Mouse (Mus musculus) kidney, adult 9 months (tissue): ENCODE data around the gene Usp46.
"Not testable (repeated sequence)": the region's sequence is repeated elsewhere in the genome, so short reads cannot be mapped to it uniquely, and the experiment has no call there.

Experiments used
- DNase-seq: peaks from one replicate; pipeline ENCODE4 v3.0.0; 2022

The Usp46 gene

DNA sequence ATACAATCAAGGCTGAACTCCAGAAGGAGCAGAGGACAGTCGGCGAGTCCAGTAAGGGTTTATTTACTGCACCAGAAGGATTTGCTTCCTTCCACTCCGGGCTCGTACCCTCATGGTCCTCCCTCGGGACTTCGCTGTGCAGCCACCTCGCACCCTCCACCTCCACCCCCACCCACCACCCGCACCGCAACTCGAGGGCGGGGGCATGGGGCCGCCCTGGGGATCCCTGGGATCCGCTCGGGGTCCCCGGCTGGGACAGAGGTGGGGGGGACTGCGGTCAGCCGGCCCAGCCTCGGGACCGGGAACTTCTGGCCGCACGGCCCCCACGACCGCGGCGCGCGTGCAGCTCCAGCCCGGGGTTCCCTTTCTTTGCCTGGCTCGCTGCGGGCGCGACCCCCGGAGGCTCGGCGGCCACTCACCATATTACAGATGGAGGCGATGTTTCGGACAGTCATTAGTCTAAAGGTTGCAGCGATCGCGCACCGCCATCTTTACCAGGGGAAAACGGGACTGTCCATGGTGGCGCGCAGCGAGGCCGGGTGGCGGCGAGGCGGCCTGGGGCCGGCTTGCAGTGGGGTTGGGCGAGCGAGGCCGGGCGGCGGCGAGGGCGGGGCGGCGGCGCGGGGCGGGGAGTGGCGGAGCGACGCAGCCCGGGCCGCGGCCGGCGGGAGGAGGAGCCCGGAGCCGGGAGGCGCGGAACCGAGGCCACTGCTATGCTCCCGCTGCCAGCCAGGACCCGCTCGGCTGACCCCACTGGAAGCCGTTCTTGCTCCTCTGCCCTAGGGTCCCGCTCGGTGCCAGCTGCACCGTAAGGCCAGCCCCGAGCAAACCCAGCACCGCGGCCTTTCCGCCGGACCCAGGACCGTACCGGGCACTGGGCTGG lies at the start of gene Usp46:
TSS of gene Usp46 (minus strand) at position 601 of the 883 bp plus-strand sequence.
- DNase-seq, result peak; percentile 83

- no peak for DNase-seq
Observed at GRCm38 (mm10) chr5:74113961-74114689, 45.9 kb upstream of the Usp46 start.

- DNase-seq, result no peak
Observed at GRCm38 (mm10) chr5:74105445-74105844, 37.2 kb upstream of the Usp46 start.

GRCm38 (mm10) chr5:74101761-74102160 lies 33.5 kb upstream of the Usp46 start:
- no peak for DNase-seq

GRCm38 (mm10) chr5:74099046-74099445 lies 30.8 kb upstream of the Usp46 start:
- no peak for DNase-seq

DNA sequence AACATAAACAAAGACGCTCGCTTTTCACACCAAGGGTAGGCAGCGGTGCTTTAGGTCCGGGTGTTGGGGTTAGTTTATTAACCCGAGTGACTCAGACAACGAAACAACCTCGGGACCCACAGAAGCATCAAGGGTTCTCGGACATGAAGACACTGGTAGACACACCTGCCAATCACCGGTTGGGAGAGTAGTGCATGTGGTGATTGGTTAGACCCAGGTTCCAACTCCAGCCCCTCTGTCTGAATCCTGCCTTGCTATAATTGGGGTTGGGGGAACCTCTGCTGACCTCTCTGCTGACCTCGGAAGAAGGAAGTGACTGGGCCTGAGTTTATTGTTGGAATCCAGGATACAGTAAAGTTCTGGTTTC lies 29.6 kb upstream of the Usp46 start:
- DNase-seq, result no peak

DNA sequence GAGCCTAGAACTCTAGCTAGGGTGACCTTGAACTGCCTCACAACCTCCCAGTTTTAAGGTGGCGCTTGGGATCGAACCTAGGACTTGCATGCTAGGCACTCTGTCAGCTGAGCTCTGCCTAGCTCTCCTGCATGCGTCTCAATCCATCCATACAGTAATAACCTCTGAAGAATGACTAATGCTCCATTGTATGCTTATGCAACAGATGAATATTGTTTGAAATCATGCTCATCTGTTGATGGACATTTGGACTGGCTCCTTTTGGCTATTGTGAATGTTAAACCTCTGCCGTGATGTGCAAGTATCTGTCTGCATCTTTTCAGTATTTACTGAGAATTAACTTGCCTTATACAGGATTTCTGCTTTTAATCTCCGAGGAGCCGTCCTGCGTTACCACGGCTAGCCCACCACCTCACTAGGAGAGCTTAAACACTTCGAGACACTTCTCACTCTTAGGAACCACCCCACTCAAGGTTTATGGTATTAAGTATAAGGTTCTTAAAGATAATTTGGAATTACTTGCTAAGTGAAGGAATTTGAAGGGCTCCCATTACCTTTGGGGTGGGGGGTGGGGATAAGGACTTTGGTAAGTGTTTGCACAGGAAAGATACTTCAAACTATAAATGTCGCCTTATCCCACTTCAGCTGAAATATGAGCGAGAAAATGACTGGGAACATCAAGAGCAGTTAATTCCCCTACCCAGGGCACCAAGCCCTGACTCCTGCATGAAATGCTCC lies 29.1 kb upstream of the Usp46 start:
- no peak for DNase-seq

- DNase-seq, result no peak
Observed at GRCm38 (mm10) chr5:74096060-74096459, 27.8 kb upstream of the Usp46 start.

- no peak for DNase-seq
Observed at GRCm38 (mm10) chr5:74095611-74096010, 27.4 kb upstream of the Usp46 start.

DNA sequence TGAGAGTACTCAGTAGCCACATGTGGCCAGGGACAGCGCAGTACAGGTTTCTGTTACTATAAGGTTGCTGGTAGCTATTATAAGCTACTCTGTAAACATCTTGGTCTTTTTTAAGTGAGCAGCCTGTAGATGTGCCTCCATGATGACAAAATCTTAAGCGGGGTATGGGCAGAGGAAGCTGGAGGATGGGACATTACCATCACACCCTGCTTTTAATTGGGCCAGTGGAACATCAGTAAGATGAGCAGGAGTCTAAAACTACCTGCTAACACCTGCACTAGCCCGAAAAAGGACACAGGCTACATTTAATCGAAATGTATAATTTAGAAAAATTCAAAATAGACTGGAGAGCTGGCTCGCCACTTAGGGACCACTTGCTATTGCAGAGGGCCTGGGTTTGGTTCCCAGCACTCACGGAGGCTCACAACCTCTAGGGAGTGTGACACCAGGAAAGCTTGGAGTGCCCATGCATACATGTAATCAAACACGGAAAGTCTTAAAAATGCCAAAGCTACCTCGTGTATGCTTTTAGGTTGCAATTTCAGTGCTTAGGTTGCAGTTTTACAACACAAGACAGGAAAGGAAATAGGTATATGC lies 26.7 kb upstream of the Usp46 start:
- DNase-seq, result no peak

- no peak for DNase-seq
Observed at GRCm38 (mm10) chr5:74093556-74094428, 25.6 kb upstream of the Usp46 start.

DNA sequence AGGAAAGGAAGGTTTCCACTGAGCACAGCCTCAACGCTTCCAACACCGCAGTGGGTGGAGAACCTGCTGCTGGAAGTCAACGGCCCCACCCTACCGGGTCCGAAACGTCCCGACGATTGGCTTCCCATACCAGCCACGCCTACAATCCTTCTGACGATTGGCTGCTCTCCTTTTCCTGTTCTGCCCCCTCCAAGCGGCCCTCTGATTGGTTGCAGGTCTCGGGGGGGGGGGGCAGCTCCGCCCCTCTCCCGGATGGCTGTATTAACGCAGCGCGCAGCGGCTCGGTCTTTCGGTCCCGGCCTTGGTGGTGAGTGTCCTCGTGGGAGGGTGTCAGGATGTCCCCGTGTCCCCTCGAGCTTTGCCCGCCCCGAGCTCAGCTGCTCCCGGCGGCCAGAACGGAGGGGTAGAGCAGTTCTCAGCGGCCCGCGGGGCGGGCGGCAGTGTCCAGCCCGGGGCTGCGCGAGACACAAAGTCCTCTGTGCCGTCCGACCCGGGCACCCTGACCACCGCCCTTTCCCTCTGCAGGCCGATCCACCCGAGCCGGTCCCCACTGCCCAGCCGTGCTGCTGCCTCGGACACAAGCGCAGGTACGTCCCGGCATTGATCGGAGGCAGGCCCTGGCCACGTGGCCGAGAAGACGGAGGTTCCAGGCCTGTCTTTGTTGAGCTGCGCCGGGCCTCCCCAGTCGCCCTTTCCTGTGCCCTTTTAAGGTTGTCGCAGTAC lies 24.8 kb upstream of the Usp46 start:
- peak; percentile 98 for DNase-seq

DNA sequence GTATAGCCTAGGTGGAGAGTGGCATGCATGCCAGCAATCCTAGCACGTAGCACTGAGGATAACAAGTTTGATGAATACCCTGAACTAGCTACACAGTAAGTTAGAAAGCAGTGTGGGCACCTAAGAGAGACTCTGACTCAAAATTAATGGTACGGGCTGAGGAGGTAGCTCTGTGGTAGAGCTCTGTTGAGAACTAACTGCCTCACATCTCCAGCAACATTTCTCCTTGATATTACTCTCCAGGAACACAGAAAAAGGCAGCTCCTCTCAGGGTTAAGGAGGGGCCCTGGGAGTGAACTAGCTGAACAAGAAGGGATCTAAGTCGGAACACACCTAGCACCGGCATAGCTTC lies 24.2 kb upstream of the Usp46 start:
- no peak for DNase-seq

DNA sequence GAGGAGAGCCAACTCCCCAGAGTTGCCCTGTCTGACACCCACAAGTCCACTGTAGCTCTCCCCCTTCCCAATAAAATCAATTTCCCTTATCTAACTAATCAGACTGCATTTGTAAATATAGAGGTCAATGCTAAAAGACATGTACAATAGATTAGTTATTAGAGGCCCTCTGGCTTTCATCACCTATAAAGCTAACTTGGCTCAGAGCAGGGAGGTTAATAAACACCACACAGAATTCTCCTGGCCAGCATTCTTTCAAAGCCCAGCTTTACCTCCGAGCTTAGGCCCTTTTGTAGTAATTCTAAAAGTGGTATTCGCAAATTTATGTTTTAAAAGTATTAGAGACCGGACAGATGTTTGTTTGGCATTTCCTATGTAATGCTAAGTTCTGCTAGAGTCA lies 21.4 kb upstream of the Usp46 start:
- peak; percentile 86 for DNase-seq

DNA sequence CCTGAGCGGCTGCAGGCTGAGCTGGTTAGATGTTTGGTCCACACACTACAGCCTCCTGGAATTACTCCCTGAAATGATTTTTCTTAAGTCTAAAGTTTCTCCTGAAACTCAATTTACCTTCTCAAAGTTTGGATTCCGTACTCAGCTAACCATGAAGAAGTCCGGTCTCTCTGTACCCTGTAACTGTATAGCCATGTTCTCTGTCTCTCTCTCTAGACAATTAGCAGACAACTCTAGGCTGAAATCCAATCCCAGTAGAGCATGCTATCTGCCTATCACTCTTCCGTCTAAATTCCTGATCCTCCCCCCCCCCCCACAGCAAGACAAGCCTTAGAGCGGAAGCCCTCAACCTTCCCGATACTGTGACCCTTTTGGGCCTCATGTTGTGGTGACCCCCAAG lies 13.5 kb upstream of the Usp46 start:
- DNase-seq, result no peak

DNA sequence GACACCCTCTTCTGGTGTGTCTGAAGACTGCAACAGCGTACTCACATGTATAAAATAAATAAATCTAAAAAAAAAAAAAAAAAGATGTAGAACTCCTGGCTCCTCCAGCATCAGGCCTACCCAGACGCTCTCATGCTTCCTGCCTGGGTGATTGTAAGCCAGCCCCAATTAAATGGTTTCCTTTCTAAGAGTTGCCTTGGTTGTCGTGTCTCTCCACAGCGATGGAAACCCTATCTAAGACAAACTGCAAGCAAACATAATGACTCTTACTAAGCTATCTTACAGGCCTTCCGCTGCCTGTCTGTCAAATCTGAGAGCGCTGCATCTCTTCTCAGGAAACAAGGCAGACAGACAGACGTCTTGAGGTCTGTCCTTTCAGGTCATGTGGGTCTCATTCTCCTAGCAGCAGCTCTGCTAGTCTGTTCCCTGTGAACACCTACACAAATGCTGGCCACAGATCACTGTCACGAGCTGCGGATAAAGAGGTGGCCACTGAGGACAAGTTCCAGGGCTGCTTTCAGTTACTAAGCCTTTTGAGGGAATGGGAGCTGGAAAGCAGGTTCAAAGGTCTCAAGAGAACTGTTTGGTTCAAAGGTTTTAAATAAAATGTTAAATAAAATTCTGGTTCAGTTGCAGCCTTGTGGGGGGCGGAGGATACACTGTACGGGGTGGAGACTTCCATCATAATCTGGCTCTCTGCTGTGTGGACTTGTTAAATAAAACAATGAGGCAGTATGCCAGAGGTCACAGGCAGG lies 10.8 kb upstream of the Usp46 start:
- DNase-seq, result peak; percentile 89

GRCm38 (mm10) chr5:74078400-74078799 lies 10.2 kb upstream of the Usp46 start:
- DNase-seq, result no peak

DNA sequence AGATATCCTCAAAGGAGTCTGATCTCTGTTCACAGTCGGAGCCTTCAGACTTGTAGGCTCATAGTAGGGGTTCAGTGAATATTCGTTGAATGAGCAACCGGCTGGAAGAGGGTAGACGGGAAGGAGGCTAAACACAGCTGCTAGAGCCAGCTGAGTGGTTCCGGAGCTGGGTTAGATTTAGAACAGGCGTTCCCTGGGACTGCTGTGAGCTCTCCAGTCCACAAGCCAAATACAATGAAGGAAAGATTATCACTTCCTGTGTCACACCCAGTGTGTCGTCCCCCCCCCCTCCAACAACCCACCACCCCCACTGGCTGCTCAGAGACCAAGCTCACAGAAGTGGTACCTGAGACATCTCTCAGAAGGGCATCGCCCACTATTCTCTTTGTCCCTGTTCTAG lies 9.7 kb upstream of the Usp46 start:
- DNase-seq, result no peak

DNA sequence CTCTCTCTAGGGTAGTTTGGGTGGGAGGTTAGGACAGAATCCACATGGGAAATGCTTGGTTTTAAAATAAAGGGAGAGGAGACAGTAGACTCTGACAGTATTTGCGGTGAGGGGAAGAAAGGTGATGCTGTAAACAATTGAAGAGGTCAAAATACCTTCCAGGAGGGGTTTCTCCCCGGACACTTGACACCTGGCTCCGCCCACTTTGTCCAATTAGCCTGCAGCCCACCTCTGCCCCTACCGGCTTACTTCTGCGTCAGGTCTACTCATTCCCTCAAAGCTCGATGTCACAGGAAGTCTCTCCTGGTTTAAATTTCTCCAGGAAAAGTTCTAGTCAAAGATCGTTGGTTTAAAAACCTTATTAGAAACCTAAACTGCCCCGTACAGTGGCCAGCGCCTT lies 8.5 kb upstream of the Usp46 start:
- DNase-seq, result no peak

GRCm38 (mm10) chr5:74070564-74070963 lies 2.3 kb upstream of the Usp46 start:
- DNase-seq, result not testable (repeated sequence)
